Mouse (Mus musculus): ENCODE data around the gene Uri1.
A peak's percentile ranks its signal among the peaks of the same experiment; 100 is the strongest.

Gene Uri1

GRCm38 (mm10) chr7:38013946-38014345, 9.4 kb downstream of the Uri1 start:
- no peak for DNase-seq (ENCODE audit: low spot score)

GRCm38 (mm10) chr7:38012811-38013210, 10.5 kb downstream of the Uri1 start:
- no peak for DNase-seq (ENCODE audit: low spot score)

- no peak for DNase-seq (ENCODE audit: low spot score)
These were observed 15.0 kb downstream of the Uri1 start for GRCm38 (mm10) chr7:38008359-38008758.

GRCm38 (mm10) chr7:38002451-38002850, 20.9 kb downstream of the Uri1 start:
- DNase-seq (ENCODE audit: low spot score), result no peak

GRCm38 (mm10) chr7:37999691-38000090, 23.7 kb downstream of the Uri1 start:
- no peak for DNase-seq (ENCODE audit: low spot score)

GRCm38 (mm10) chr7:37992861-37993260, 30.5 kb downstream of the Uri1 start:
- no peak for DNase-seq (ENCODE audit: low spot score)

GRCm38 (mm10) chr7:37984866-37985265, 38.5 kb downstream of the Uri1 start:
- DNase-seq (ENCODE audit: low spot score), result no peak

- DNase-seq (ENCODE audit: low spot score), result no peak
These were observed 39.9 kb downstream of the Uri1 start for GRCm38 (mm10) chr7:37983471-37983870.

GRCm38 (mm10) chr7:37979729-37980128, 43.6 kb downstream of the Uri1 start:
- DNase-seq (ENCODE audit: low spot score), result no peak

- DNase-seq (ENCODE audit: low spot score), result no peak
These were observed 44.9 kb downstream of the Uri1 start for GRCm38 (mm10) chr7:37978412-37978811.

- DNase-seq (ENCODE audit: low spot score), result no peak
These were observed 45.7 kb downstream of the Uri1 start for GRCm38 (mm10) chr7:37977676-37978075.

GRCm38 (mm10) chr7:37972999-37973555, 50.3 kb downstream of the Uri1 start:
- no peak for DNase-seq (ENCODE audit: low spot score)

GRCm38 (mm10) chr7:37972571-37972970, 50.8 kb downstream of the Uri1 start:
- no peak for DNase-seq (ENCODE audit: low spot score)

GRCm38 (mm10) chr7:37962326-37962725, 61.0 kb downstream of the Uri1 start:
- no peak for DNase-seq (ENCODE audit: low spot score)

- DNase-seq (ENCODE audit: low spot score), result no peak
These were observed 62.1 kb downstream of the Uri1 start for GRCm38 (mm10) chr7:37961247-37961646.

- DNase-seq (ENCODE audit: low spot score), result no peak
These were observed 71.5 kb downstream of the Uri1 start for GRCm38 (mm10) chr7:37951841-37952240.

GRCm38 (mm10) chr7:37936459-37936858, 86.9 kb downstream of the Uri1 start:
- DNase-seq (ENCODE audit: low spot score), result no peak

GRCm38 (mm10) chr7:37935786-37936185, 87.6 kb downstream of the Uri1 start:
- DNase-seq (ENCODE audit: low spot score), result no peak

GRCm38 (mm10) chr7:37934770-37935182, 88.6 kb downstream of the Uri1 start:
- peak; percentile 19 for DNase-seq (ENCODE audit: low spot score)

- DNase-seq (ENCODE audit: low spot score), result no peak
These were observed 89.5 kb downstream of the Uri1 start for GRCm38 (mm10) chr7:37933754-37934308.

GRCm38 (mm10) chr7:37931631-37932030, 91.7 kb downstream of the Uri1 start:
- no peak for DNase-seq (ENCODE audit: low spot score)

GRCm38 (mm10) chr7:37929738-37930137, 93.6 kb downstream of the Uri1 start:
- no peak for DNase-seq (ENCODE audit: low spot score)

- no peak for DNase-seq (ENCODE audit: low spot score)
These were observed 100.4 kb downstream of the Uri1 start for GRCm38 (mm10) chr7:37922999-37923398.

Measured in ovary, postnatal 36 days (tissue).